Mouse (Mus musculus) ES-E14 (cell line): ENCODE results near the gene Phf21a. TPM values are rescaled to one million over a fixed set of nuclear protein-coding genes. Genes with fewer than 3 reads are reported as not detected.

Experiments used
- DNase-seq: peaks from one replicate; pipeline ENCODE4 v3.0.0-alpha.2; 2013; ENCODE audit warnings: low read depth, low spot score
- H3K27ac ChIP-seq: 2 replicates; pipeline ENCODE4 v1.5.1; 2012; ENCODE audit warnings: low read depth, mild to moderate bottlenecking, low read length, moderate library complexity, mixed read lengths; ENCODE audit not compliant: poor library complexity, insufficient read depth, severe bottlenecking
- H3K36me3 ChIP-seq: 2 replicates; pipeline ENCODE4 v1.6.1; 2012; ENCODE audit warnings: mild to moderate bottlenecking, low read length, moderate library complexity, mixed read lengths; ENCODE audit not compliant: control insufficient read depth, poor library complexity, insufficient read depth, severe bottlenecking
- H3K4me1 ChIP-seq, 2 experiments: fragments of 150-350 bp in 1 of 2; sonication (generic) in 1 of 2; 2 replicates each; pipeline ENCODE4 v1.6.1; 2012; ENCODE audit warnings: low read length in 2 of 2, mild to moderate bottlenecking in 1 of 2, mixed read lengths in 1 of 2; ENCODE audit not compliant: control insufficient read depth in 2 of 2, insufficient read depth in 2 of 2, poor library complexity in 1 of 2
- H3K4me3 ChIP-seq, 2 experiments: fragments of 150-350 bp in 1 of 2; sonication (generic) in 1 of 2; 2 replicates each; pipeline ENCODE4 v1.5.1; 2012; ENCODE audit warnings: low read length in 2 of 2, low read depth in 1 of 2, mild to moderate bottlenecking in 1 of 2, mixed read lengths in 1 of 2; ENCODE audit not compliant: insufficient read depth in 1 of 2, poor library complexity in 1 of 2, severe bottlenecking in 1 of 2
- H3K9ac ChIP-seq: 2 replicates; pipeline ENCODE4 v1.6.1; 2012; ENCODE audit warnings: low read depth, mild to moderate bottlenecking, low read length, mixed read lengths; ENCODE audit not compliant: poor library complexity, insufficient read depth, severe bottlenecking
- H3K9me3 ChIP-seq: fragments of 150-350 bp; sonication (generic); 2 replicates; pipeline ENCODE4 v1.6.1; 2012; ENCODE audit warnings: low read depth, mild to moderate bottlenecking, low read length; ENCODE audit not compliant: control insufficient read depth, insufficient read depth
- CHD2 ChIP-seq: IDR thresholded peaks from 2 replicates; pipeline ENCODE4 v1.6.1; 2014; ENCODE audit warnings: mild to moderate bottlenecking, low read depth, low read length, inconsistent platforms
- HCFC1 ChIP-seq: IDR thresholded peaks from 2 replicates; pipeline ENCODE4 v1.6.1; 2012; ENCODE audit warnings: low read length, inconsistent platforms, borderline replicate concordance; ENCODE audit not compliant: insufficient read depth
- MAFK ChIP-seq: IDR thresholded peaks from 2 replicates; pipeline ENCODE4 v1.6.1; 2014; ENCODE audit warnings: mild to moderate bottlenecking, low read depth, low read length, inconsistent platforms; ENCODE audit not compliant: insufficient read depth
- ZC3H11A ChIP-seq: IDR thresholded peaks from 2 replicates; pipeline ENCODE4 v1.6.1; 2012; ENCODE audit warnings: low read depth, mild to moderate bottlenecking, inconsistent platforms, low read length, borderline replicate concordance
- ZNF384 ChIP-seq: IDR thresholded peaks from 2 replicates; pipeline ENCODE4 v1.6.1; 2012; ENCODE audit warnings: low read depth, low read length, inconsistent platforms
- in situ Hi-C, 2 experiments: fragments of 600-800 bp; cut with MboI; formaldehyde crosslinking; loops; one replicate each; pipeline ENCODE4 v1.15.1; 2025; ENCODE audit warnings: low sequenced_read_pairs in 2 of 2, inconsistent platforms in 1 of 2; ENCODE audit not compliant: unreplicated experiment in 2 of 2
- total RNA-seq: library from RNA; depleted of rRNA; stranded (reverse); fragments of 300-350 nt; gene quantifications from 2 replicates; pipeline ENCODE4 v1.2.3, GENCODE M21; 2012; rRNA removed

The Phf21a gene
- total RNA-seq, 1 experiment, result 23.5 TPM

- DNase-seq, result no peak
- Histone ChIP-seq H3K9ac (no peak overlapping the region), H3K4me1 (no peaks in the 10 kb centered on the region), H3K9me3 (no peaks in the 10 kb centered on the region), H3K36me3 (peaks cover 61% of the 10 kb centered on the region), H3K27ac (no peak overlapping the region), H3K4me3 (no peak overlapping the region)
- in situ Hi-C loops, result no loop called here
- TF ChIP-seq CHD2, result no peak
- no peak for TF ChIP-seq MAFK
- no peak for TF ChIP-seq ZC3H11A
Measured at GRCm38 (mm10) chr2:92408309-92409045, 315.6 kb downstream of the Phf21a start.

GRCm38 (mm10) chr2:92411705-92412104, 318.8 kb downstream of the Phf21a start:
- Histone ChIP-seq H3K36me3 (peaks cover 63% of the 10 kb centered on the region), H3K4me1 (no peaks in the 10 kb centered on the region), H3K27ac (no peak overlapping the region), H3K9me3 (no peaks in the 10 kb centered on the region), H3K9ac (no peak overlapping the region; the same call in 1 of the 2 replicates), H3K4me3 (no peak overlapping the region)
- in situ Hi-C loops, result no loop called here
- no peak for DNase-seq
- TF ChIP-seq HCFC1 (no peak), CHD2 (no peak), ZNF384 (no peak)

Other genes starting within 250 kb of the Phf21a start
- gene Chrm4, start 165.9 kb upstream of the Phf21a start, total RNA-seq, result 5.6 and 9.5 TPM in 2 replicates
- gene Mdk, start 160.8 kb upstream of the Phf21a start, total RNA-seq, result 345 and 362 TPM in 2 replicates
- gene Gm9821, start 147.4 kb upstream of the Phf21a start, total RNA-seq, result 0.18 and 0.79 TPM in 2 replicates
- gene Dgkz, start 117.3 kb upstream of the Phf21a start, total RNA-seq, result 47.0 and 59.0 TPM in 2 replicates
- 4.4 and 5.4 TPM in 2 replicates for gene Creb3l1, start 68.6 kb upstream of the Phf21a start, total RNA-seq